Mouse (Mus musculus): Measurements from ENCODE around the gene Kif12. TPM values are rescaled to one million over a fixed set of nuclear protein-coding genes. Genes with fewer than 3 reads are reported as not detected.

The Kif12 gene
- polyA plus RNA-seq, 1 experiment from 2014 or later: not detected

- Histone ChIP-seq H3K27me3 (replicated peaks; ENCODE audit: control insufficient read depth, insufficient read depth, low read length) (peaks cover 27% of the 10 kb centered on the region), H3K4me2 (ENCODE audit: low read length) (peak within 1 kb of the TSS; percentile 100), H3K4me1 (ENCODE audit: control insufficient read depth, insufficient read depth, low read length) (peaks cover 12% of the 10 kb centered on the region), H3K36me3 (ENCODE audit: control insufficient read depth, insufficient read depth, low read length) (no peaks in the 10 kb centered on the region), H3K4me3 (ENCODE audit: low read depth, low read length) (peak within 1 kb of the TSS; percentile 59), H3K9ac (ENCODE audit: low read length) (peak within 1 kb of the TSS; percentile 46), H3K9me3 (replicated peaks; ENCODE audit: control insufficient read depth, low read length) (no peaks in the 10 kb centered on the region), H3K27ac (ENCODE audit: low read depth, low read length) (no peak within 1 kb of the TSS)
- under 1% methylated on average over 61 of the region's 61 CpGs for WGBS
- peak; percentile 28 for ATAC-seq
- peak; percentile 25 for DNase-seq (ENCODE audit: low spot score)
Measured at GRCm38 (mm10) chr4:63213907-63214621, 42.1 kb upstream of the Kif12 start, which contains the start of gene Col27a1. TSS of gene Col27a1 (plus strand) at chr4:63214004.

- ATAC-seq (no peak), DNase-seq (ENCODE audit: low spot score) (no peak)
- Histone ChIP-seq H3K36me3 (ENCODE audit: control insufficient read depth, insufficient read depth, low read length) (no peaks in the 10 kb centered on the region), H3K27ac (ENCODE audit: low read depth, low read length) (no peak overlapping the region), H3K4me1 (ENCODE audit: control insufficient read depth, insufficient read depth, low read length) (no peaks in the 10 kb centered on the region), H3K9me3 (replicated peaks; ENCODE audit: control insufficient read depth, low read length) (no peaks in the 10 kb centered on the region), H3K9ac (ENCODE audit: low read length) (no peak overlapping the region), H3K27me3 (replicated peaks; ENCODE audit: control insufficient read depth, insufficient read depth, low read length) (no peaks in the 10 kb centered on the region), H3K4me2 (ENCODE audit: low read length) (no peak overlapping the region), H3K4me3 (ENCODE audit: low read depth, low read length) (no peak overlapping the region)
- WGBS: 78% methylated on average over 7 of the region's 7 CpGs
Measured at GRCm38 (mm10) chr4:63205583-63205982, 33.7 kb upstream of the Kif12 start.

- WGBS: 90% methylated on average over 7 of the region's 7 CpGs
- no peaks in the 10 kb centered on the region for H3K36me3 ChIP-seq (ENCODE audit: control insufficient read depth, insufficient read depth, low read length)
Measured at GRCm38 (mm10) chr4:63203874-63204273, 31.9 kb upstream of the Kif12 start.

DNA sequence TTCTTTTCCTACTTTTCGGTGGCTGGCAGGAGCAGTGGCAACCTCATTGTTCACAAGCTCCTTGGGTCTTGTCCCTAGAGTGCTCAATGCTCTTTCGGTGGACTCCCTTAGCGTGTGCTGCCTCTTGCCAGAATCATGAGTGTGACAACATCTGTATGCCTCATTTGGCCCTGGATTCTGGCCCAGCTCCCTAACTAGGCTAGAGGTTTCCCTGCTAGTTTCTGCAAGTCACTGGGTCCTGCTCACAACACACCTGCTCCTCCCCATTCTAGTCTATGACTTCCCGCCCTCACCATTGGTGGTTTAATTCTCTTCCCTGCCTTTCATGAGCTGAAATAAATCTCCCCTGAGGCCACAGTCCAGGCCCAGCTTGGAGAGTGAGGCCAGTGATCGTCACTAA lies 27.4 kb upstream of the Kif12 start:
- 88% methylated on average over 5 of the region's 5 CpGs for WGBS
- no peak overlapping the region for H3K4me2 ChIP-seq (ENCODE audit: low read length)
- H3K4me1 ChIP-seq (ENCODE audit: control insufficient read depth, insufficient read depth, low read length): no peaks in the 10 kb centered on the region
- H3K4me3 ChIP-seq (ENCODE audit: low read depth, low read length): no peak overlapping the region
- no peak for ATAC-seq
- H3K9ac ChIP-seq (ENCODE audit: low read length): no peak overlapping the region
- no peaks in the 10 kb centered on the region for H3K9me3 ChIP-seq (replicated peaks; ENCODE audit: control insufficient read depth, low read length)
- no peak for DNase-seq (ENCODE audit: low spot score)
- H3K36me3 ChIP-seq (ENCODE audit: control insufficient read depth, insufficient read depth, low read length): no peaks in the 10 kb centered on the region
- no peak overlapping the region for H3K27ac ChIP-seq (ENCODE audit: low read depth, low read length)
- H3K27me3 ChIP-seq (replicated peaks; ENCODE audit: control insufficient read depth, insufficient read depth, low read length): no peaks in the 10 kb centered on the region

More at GRCm38 (mm10) chr4:63203874-63204273, 31.9 kb upstream of the Kif12 start:
- DNase-seq (ENCODE audit: low spot score) (no peak), ATAC-seq (no peak)
- Histone ChIP-seq H3K9me3 (replicated peaks; ENCODE audit: control insufficient read depth, low read length) (no peaks in the 10 kb centered on the region), H3K4me2 (ENCODE audit: low read length) (no peak overlapping the region), H3K4me3 (ENCODE audit: low read depth, low read length) (no peak overlapping the region), H3K4me1 (ENCODE audit: control insufficient read depth, insufficient read depth, low read length) (no peaks in the 10 kb centered on the region), H3K27ac (ENCODE audit: low read depth, low read length) (no peak overlapping the region), H3K9ac (ENCODE audit: low read length) (no peak overlapping the region), H3K27me3 (replicated peaks; ENCODE audit: control insufficient read depth, insufficient read depth, low read length) (no peaks in the 10 kb centered on the region)

- H3K36me3 ChIP-seq (ENCODE audit: control insufficient read depth, insufficient read depth, low read length): no peaks in the 10 kb centered on the region
- H3K4me2 ChIP-seq (ENCODE audit: low read length): no peak overlapping the region
- H3K27ac ChIP-seq (ENCODE audit: low read depth, low read length): no peak overlapping the region
- H3K9me3 ChIP-seq (replicated peaks; ENCODE audit: control insufficient read depth, low read length): no peaks in the 10 kb centered on the region
- no peak for DNase-seq (ENCODE audit: low spot score)
- no peaks in the 10 kb centered on the region for H3K4me1 ChIP-seq (ENCODE audit: control insufficient read depth, insufficient read depth, low read length)
- H3K27me3 ChIP-seq (replicated peaks; ENCODE audit: control insufficient read depth, insufficient read depth, low read length): no peaks in the 10 kb centered on the region
- WGBS: 92% methylated on average over 2 of the region's 2 CpGs
- ATAC-seq: no peak
- H3K9ac ChIP-seq (ENCODE audit: low read length): no peak overlapping the region
- H3K4me3 ChIP-seq (ENCODE audit: low read depth, low read length): no peak overlapping the region
Measured at GRCm38 (mm10) chr4:63194366-63194765, 22.4 kb upstream of the Kif12 start.

DNA sequence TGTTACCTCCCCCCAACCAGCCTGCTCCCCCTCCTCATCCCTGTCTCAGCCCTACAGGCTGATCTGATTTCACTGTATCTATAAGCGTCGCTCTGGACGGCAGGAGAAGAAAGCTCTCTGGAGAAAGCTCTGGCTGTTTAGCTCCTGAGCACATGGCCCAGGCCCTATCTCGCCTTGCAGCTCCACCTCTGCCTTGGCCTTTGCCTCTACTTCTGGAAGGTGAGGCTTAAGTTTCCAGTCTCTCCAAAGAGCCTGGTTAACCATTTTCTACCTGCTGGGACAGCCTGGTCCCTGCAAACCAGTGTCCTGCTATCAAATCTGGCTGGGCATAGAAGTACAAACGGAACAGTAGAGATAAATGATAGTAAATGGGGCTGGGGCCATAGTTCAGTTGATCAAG lies 19.7 kb upstream of the Kif12 start:
- Histone ChIP-seq H3K36me3 (ENCODE audit: control insufficient read depth, insufficient read depth, low read length) (no peaks in the 10 kb centered on the region), H3K9ac (ENCODE audit: low read length) (no peak overlapping the region), H3K27me3 (replicated peaks; ENCODE audit: control insufficient read depth, insufficient read depth, low read length) (no peaks in the 10 kb centered on the region), H3K4me1 (ENCODE audit: control insufficient read depth, insufficient read depth, low read length) (no peaks in the 10 kb centered on the region), H3K27ac (ENCODE audit: low read depth, low read length) (no peak overlapping the region), H3K9me3 (replicated peaks; ENCODE audit: control insufficient read depth, low read length) (no peaks in the 10 kb centered on the region), H3K4me2 (ENCODE audit: low read length) (no peak overlapping the region), H3K4me3 (ENCODE audit: low read depth, low read length) (no peak overlapping the region)
- ATAC-seq (no peak), DNase-seq (ENCODE audit: low spot score) (no peak)
- 76% methylated on average over 5 of the region's 5 CpGs for WGBS

GRCm38 (mm10) chr4:63186281-63186870 lies 14.4 kb upstream of the Kif12 start:
- Histone ChIP-seq H3K4me1 (ENCODE audit: control insufficient read depth, insufficient read depth, low read length) (no peaks in the 10 kb centered on the region), H3K36me3 (ENCODE audit: control insufficient read depth, insufficient read depth, low read length) (no peaks in the 10 kb centered on the region), H3K9me3 (replicated peaks; ENCODE audit: control insufficient read depth, low read length) (no peaks in the 10 kb centered on the region), H3K4me2 (ENCODE audit: low read length) (no peak overlapping the region), H3K4me3 (ENCODE audit: low read depth, low read length) (no peak overlapping the region), H3K27me3 (replicated peaks; ENCODE audit: control insufficient read depth, insufficient read depth, low read length) (no peaks in the 10 kb centered on the region), H3K9ac (ENCODE audit: low read length) (no peak overlapping the region), H3K27ac (ENCODE audit: low read depth, low read length) (no peak overlapping the region)
- ATAC-seq (peak; percentile 60), DNase-seq (ENCODE audit: low spot score) (peak; percentile 40)
- WGBS: 11% methylated on average over 21 of the region's 21 CpGs

GRCm38 (mm10) chr4:63181556-63181955 lies 9.6 kb upstream of the Kif12 start:
- H3K9me3 ChIP-seq (replicated peaks; ENCODE audit: control insufficient read depth, low read length): no peaks in the 10 kb centered on the region
- H3K4me1 ChIP-seq (ENCODE audit: control insufficient read depth, insufficient read depth, low read length): no peaks in the 10 kb centered on the region
- H3K36me3 ChIP-seq (ENCODE audit: control insufficient read depth, insufficient read depth, low read length): no peaks in the 10 kb centered on the region
- DNase-seq (ENCODE audit: low spot score) (peak; percentile 76), ATAC-seq (peak; percentile 86)
- H3K4me2 ChIP-seq (ENCODE audit: low read length): no peak overlapping the region
- WGBS: 9% methylated on average over 5 of the region's 5 CpGs
- no peaks in the 10 kb centered on the region for H3K27me3 ChIP-seq (replicated peaks; ENCODE audit: control insufficient read depth, insufficient read depth, low read length)
- no peak overlapping the region for H3K27ac ChIP-seq (ENCODE audit: low read depth, low read length)
- no peak overlapping the region for H3K9ac ChIP-seq (ENCODE audit: low read length)
- no peak overlapping the region for H3K4me3 ChIP-seq (ENCODE audit: low read depth, low read length)

DNA sequence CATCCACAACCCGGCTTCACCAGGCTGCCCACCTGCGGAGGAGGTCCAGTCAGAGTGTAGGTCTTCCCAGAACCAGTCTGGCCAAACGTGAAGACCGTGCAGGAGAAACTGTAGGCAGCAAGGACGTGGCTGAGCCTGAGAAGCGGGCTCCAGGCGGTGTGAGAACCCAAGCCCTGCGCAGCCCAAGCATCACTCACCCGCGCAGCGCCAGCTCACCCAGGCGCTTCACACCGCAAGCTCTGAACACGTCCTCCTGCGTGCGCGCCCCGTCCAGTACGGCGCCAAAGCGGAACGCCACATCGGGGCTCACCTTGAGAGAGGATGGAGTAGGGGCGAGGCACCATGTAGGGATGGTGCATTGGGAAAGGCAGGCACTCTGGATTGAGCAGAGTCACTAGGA lies 809 bp downstream of the Kif12 start:
- H3K36me3 ChIP-seq (ENCODE audit: control insufficient read depth, insufficient read depth, low read length): no peaks in the 10 kb centered on the region
- ATAC-seq (no peak), DNase-seq (ENCODE audit: low spot score) (no peak)
- H3K4me1 ChIP-seq (ENCODE audit: control insufficient read depth, insufficient read depth, low read length): no peaks in the 10 kb centered on the region
- H3K4me3 ChIP-seq (ENCODE audit: low read depth, low read length): no peak overlapping the region
- no peak overlapping the region for H3K4me2 ChIP-seq (ENCODE audit: low read length)
- H3K9me3 ChIP-seq (replicated peaks; ENCODE audit: control insufficient read depth, low read length): no peaks in the 10 kb centered on the region
- H3K27ac ChIP-seq (ENCODE audit: low read depth, low read length): no peak overlapping the region
- no peak overlapping the region for H3K9ac ChIP-seq (ENCODE audit: low read length)
- 49% methylated on average over 24 of the region's 24 CpGs for WGBS
- no peaks in the 10 kb centered on the region for H3K27me3 ChIP-seq (replicated peaks; ENCODE audit: control insufficient read depth, insufficient read depth, low read length)

All from forebrain, embryonic 14.5 days (tissue).